Mouse (Mus musculus) testis, adult 2 months (tissue): ENCODE data around the gene Mast4.

ENCODE experiments used
- CTCF ChIP-seq: fragments of 200-500 bp; IDR thresholded peaks from 2 replicates; pipeline ENCODE4 v1.5.1; 2012; ENCODE audit warnings: low read depth, mild to moderate bottlenecking, inconsistent platforms, low read length, moderate library complexity; ENCODE audit not compliant: control insufficient read depth, insufficient read depth, insufficient replicate concordance
- POLR2A ChIP-seq: fragments of 200-500 bp; IDR thresholded peaks from 2 replicates; pipeline ENCODE4 v1.6.1; 2012; ENCODE audit warnings: low read depth, mild to moderate bottlenecking, inconsistent platforms, low read length, moderate library complexity; ENCODE audit not compliant: control insufficient read depth

DNA sequence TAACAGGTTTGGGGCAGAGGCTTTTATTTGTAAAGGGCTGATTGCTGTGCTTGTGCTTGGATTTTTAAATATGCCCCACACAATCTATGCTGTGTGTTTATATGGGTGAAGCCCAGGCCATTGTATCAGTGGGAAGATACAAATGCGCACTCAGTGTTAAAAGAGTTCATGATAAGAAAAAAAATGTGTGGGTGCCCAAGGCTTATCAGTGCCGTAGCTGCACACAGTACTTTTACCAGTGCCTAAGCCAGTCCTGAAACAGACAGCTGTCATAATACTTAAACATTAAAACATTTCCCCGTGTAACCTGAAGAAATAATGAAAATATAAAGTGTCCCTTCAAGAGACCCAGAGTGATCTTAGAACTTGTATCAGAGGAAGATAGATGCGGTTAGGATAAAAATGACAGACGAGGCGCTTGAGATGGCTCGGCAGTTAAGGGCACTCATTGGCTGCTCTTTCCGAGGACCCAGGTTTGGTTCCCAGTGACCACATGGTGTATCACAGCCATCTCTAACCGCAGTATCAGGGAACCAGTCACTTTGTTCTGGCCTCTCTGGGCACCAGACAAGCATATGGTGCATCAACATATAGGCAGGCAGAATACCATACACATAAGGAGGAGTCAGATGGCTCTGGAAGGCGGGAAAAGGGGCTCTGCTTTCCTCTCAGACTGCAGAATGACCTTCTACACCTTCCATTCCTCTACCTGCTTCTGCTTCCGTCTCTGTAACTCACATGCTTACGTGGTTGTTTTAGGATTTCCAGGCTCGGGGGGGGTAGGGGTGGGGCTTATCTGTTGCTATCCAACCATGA lies 594.4 kb downstream of the Mast4 start:
- no peak for TF ChIP-seq CTCF
- TF ChIP-seq POLR2A, result no peak
